Mouse (Mus musculus) testis, postnatal 14 days (tissue): ENCODE data around the gene Tram1l1.
A peak's percentile ranks its signal among the peaks of the same experiment; 100 is the strongest.
"Not testable (repeated sequence)": the region's sequence is repeated elsewhere in the genome, so short reads cannot be mapped to it uniquely, and the experiment has no call there.

Source experiments
- DNase-seq: peaks from one replicate; pipeline ENCODE4 v3.0.0; 2021; ENCODE audit warnings: low spot score

Gene Tram1l1

DNA sequence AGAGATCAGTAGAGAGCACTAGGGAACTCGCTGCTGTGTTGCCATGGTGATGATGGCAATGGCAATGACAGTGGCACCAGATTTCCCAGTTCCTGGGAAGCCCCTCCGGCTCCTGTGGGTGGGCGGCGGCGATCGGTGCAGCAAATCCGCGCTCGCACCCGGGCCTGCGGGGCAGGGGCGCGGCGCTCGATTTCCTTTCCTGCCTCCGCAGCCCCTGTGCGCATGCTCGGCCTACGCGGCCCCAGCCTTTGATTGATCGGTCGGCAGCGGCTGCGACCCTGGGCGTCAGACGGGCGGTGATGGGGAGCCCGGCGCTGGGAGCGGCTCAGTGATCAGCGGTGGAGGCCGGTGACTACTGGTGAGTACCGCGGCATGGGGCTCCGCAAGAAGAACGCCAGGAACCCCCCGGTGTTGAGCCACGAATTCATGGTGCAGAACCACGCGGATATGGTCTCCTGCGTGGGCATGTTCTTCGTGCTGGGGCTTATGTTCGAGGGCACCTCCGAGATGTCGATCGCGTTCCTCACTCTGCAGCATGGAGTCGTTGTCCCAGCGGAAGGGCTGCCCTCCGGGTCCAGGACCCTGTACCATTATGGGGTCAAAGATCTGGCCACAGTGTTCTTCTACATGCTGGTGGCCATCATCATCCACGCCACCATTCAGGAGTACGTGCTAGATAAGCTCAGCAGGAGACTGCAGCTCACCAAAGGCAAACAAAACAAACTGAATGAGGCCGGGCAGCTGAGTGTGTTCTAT is at the start of gene Tram1l1:
Tram1l1 (plus strand) TSS at position 35 of the 756 bp plus-strand sequence.
- peak; percentile 81 for DNase-seq

DNA sequence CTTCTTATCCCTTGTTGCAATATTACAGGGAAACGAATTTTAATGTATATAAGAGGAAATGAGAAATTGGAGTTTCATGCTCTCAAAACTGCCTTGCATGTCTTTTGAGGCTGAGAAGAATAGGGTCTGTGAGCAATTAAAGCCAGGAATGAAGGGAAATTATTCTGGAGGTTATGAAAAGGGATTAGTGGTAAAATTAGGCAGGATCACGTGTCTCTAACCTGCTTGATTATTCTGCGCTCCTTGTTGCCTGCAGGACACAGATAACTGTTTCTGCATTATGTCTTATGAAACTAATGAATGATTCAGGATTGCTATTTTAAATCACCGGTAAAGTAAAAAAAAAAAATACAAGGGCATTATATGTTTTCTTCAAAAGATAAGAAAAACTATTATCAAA is 49.4 kb upstream of the Tram1l1 start:
- DNase-seq: no peak

DNA sequence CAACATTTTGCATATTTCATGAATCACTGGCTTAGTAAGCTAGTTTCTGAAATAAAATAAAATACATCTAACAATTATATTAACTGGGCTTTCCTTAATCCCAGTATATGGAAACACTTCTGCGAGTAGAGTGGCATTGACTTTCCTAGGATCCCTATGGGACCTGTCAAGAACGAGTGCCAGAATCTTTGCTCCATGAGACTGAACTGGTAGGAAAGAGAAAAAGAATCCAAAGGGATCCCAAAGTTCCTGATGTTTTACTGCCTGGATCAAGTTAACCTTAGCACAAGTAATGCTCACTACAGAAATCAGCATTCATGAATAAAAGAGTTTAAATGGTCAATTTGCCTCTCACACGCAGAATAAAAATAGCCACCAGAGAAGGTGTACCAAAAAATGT is 49.0 kb upstream of the Tram1l1 start:
- no peak for DNase-seq

DNA sequence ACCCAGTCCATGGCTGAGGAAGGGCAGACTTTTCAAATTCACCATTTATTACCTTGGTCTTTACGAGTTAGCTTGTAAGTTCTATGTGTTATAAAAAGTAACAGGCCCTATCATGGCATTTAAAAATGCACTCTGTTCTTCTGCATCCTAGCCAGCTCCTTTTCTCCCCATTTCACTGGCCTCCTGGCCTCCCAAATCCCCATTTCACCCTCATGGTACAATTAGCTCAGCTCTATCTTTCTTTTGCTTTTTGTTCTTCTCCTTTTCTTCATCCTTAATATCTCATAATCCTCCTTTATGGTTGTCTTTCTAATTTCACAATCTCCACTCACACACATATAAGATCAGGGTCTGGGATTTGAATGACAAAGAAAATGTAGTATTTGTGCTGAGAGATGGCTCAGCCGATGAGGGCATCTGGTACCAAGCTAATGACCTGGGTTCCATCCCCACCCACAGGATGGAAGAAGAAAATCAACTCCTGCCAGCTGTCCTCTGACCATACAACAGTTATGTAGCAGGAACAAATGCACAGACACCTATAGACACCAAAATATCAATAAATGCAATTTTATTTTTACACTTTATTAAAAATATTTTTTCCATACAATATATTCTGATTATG is 48.1 kb upstream of the Tram1l1 start:
- DNase-seq: no peak

DNA sequence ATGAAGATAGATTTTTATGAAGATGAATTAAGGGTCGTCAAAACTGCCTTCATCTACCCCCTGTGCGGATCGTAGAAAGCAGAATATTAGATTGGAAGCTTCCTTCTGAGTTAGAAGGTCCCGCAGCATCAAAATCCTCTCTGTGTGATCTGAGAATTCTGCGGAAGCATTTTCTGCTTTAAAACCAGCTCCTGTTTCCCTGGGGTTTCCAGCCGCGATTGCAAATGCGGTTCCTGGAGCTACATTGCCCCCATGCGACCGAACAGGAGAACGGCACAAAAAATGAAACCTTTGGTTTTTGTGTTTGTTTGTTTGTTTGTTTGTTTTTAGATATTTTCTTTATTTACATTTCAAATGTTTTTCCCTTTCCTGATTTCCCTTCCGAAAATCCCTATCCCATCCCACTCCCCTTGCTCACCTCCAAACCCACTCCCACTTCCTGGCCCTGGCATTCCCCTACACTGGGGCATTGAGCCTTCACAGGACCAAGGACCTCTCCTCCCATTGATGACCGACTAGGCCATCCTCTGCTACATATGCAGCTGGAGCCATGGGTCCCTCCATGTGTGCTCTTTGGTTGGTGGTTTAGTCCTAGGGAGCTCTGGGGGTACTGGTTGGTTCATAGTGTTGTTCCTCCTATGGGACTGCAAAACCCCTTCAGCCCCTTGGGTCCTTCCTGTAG is 45.6 kb upstream of the Tram1l1 start:
- DNase-seq: peak; percentile 12

DNA sequence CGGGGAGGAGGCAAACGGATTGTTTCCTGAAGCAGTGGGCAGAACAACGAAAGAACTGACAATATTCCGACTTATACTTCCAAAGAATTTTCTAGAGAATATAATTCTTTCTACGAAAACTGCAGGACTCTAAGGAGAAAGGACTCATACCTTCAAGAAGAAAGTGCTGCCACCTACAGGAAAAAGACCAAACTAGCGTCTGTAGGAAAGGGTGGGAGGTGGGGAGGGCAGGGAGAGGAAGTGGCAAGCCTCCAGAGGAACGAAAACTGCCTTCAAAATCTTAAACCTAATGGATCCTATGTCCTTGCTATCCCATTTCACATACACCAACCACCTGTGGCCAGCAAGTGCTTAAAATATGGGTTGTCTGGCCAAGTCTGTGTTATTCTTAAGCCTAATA is 31.7 kb upstream of the Tram1l1 start:
- DNase-seq: not testable (repeated sequence)

DNA sequence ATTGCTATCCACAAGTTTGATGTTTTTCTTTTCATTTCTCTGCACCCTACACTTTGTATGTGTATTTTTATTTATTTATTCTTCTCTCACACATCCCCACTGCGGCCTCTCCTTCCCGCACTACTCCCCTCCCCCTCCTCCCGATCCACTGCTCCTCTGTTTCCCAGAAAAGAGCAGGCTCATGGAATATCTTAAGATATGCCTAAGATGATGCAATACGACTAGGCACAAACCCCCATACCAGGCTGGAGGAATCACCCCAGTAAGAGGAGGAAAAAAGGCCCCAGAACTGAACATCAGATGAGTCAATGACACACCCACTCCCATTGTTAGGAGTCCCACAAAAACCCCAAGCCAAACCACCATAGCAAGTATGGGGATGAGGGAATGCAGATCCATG is 1.4 kb upstream of the Tram1l1 start:
- no peak for DNase-seq

DNA sequence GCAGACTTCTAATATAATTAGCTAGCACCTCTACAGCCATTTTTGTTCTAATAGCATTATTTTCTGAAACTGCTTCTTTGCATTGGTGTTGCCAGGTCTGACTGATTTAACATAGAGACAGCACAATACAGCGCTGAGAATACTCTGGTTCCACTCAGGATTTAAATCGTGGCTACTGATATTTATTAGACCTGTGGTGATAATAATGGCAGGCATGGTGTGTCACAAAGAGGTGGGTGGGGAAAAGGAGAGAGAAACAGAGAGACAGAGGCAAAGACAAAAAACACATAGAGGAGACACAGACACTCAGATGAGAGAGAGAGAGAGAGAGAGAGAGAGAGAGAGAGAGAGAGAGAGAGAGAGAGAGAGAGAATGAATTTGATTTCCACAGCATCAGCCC is 257 bp upstream of the Tram1l1 start:
- no peak for DNase-seq

DNA sequence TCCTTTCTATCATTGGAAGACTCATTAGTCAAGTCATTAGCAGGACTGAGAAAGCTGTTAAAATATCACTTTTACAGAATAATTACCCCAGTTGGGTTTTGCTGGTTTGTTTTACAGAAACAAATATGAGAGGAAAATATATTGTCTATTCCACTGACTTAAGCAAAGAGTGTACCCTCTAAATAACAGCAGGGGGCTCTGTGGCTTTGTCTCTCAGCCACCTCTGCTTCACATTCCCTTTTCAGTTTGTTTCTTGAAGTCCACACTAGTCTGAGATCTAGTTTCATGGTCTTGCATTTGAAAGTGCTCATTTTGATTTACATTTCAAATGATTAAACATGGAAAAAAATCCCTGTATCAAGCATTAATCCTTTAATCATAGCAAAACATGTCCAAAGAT is 25.8 kb downstream of the Tram1l1 start:
- DNase-seq: no peak

DNA sequence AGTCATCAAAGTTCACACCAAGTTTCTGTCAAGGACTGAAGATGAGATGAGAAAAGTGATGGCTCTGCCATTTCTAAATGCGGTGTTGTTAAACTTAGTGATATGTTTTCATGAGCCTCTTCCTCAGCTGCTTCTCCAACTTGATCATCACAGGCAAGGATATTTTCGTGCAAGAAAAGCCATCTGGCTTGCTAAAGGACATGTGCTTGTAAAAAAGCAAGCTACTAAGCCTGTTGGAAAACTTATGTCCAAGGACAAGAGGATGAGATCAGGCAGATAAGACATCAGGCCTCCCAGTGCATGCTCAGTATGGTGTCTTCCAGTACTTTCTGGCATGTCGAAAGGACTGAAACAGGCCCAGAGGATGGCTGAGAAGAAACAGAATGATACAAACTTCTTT is 36.9 kb downstream of the Tram1l1 start:
- DNase-seq: no peak

DNA sequence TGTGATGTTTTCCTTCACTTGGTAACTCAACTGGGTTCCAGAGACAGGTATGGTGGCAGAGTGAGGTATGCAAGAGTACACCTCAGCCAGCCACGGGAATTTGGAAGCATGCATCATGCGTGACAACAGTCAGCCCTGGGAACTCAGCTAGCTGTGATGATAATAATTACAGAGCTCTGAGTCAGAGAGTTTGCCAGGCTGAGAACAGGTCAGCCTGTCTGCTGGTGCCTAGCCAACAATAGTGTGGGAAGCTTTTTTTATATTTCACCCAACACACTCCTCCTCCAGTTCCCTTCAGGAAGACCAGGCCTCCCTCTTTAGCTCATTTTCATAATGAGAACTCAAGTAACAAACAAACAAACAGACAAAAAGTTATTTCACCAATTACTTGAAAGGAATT is 51.4 kb downstream of the Tram1l1 start:
- DNase-seq: no peak
